Mouse (Mus musculus): ENCODE measurements around the gene Zfp46. TPM values are rescaled to one million over a fixed set of nuclear protein-coding genes. Genes with fewer than 3 reads are reported as not detected.
A peak's percentile ranks its signal among the peaks of the same experiment; 100 is the strongest.

Zfp46 gene
- polyA plus RNA-seq, 1 experiment = 26.3 TPM

DNA sequence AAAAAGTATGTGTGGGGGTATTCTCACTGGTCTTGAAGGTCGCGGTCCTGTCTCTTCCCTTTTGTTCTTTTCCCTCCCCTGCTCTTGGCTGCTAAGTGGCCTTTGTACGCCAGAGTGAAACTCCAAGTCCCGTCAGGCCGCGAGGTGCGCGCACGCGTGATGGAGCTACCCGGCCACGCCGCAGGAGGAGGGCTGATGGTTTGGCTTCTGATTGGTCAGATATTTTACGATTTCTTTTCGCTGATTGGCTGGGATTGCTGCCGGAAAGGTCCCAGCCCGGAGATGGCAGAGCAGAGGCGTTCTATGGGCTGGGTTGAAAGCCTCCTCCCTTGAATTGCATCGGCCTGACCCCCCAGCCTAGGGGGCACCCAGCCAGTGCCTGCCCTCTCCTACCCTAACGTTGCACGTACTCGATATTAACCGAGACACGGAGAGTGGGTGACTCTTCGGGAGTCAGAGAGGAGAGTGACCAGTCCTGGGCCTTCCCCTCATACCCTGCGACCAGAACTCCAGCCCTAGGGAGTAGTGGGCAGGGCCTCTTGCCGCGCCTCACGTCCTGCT lies 1.4 kb downstream of the Zfp46 start:
- H3K4me3 ChIP-seq (replicated peaks; ENCODE audit: insufficient read depth, low read depth, low read length) = peak overlapping the region; percentile 92
- H3K4me1 ChIP-seq (ENCODE audit: control insufficient read depth, insufficient read depth, low read length) = peaks cover 3% of the 10 kb centered on the region; the same call in 1 of the 2 replicates
- H3K27ac ChIP-seq (ENCODE audit: insufficient read depth, low read length) = no peak overlapping the region; the same call in 1 of the 2 replicates
- under 1% methylated on average over 29 of the region's 29 CpGs for WGBS
- peak; percentile 52; the same call in 1 of the 2 replicates for TF ChIP-seq POLR2A (IDR thresholded peaks at IDR 0.05; ENCODE audit: borderline replicate concordance, insufficient read depth, low read length)
- TF ChIP-seq CTCF (IDR thresholded peaks at IDR 0.05; ENCODE audit: borderline replicate concordance, insufficient read depth, low read depth, low read length) = no peak
- no peaks in the 10 kb centered on the region for H3K27me3 ChIP-seq (ENCODE audit: control insufficient read depth, insufficient read depth, low read length)
- DNase-seq = peak; percentile 96 to 98

DNA sequence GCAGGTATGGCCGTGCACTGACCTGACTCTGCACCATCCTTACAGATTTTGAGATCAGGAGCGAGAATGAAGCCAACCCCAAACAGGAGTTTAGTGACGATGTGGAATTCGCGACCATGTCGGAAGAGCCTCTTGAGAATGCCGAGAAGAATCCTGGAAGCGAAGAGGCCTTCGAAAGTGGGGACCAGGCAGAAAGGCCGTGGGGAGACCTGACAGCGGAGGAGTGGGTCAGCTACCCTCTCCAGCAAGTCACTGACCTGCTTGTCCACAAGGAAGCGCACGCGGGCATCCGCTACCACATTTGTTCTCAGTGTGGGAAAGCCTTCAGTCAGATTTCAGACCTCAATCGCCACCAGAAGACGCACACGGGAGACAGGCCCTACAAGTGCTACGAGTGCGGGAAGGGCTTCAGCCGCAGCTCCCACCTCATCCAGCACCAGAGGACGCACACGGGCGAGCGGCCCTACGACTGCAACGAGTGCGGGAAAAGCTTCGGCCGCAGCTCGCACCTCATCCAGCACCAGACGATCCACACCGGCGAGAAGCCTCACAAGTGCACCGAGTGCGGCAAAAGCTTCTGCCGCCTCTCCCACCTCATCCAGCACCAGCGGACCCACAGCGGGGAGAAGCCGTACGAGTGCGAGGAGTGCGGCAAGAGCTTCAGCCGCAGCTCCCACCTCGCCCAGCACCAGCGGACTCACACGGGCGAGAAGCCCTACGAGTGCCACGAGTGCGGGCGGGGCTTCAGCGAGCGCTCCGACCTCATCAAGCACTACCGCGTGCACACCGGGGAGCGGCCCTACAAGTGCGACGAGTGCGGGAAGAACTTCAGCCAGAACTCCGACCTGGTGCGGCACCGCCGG lies 5.7 kb downstream of the Zfp46 start:
- no peak for DNase-seq
- TF ChIP-seq CTCF (IDR thresholded peaks at IDR 0.05; ENCODE audit: borderline replicate concordance, insufficient read depth, low read depth, low read length) (no peak), POLR2A (IDR thresholded peaks at IDR 0.05; ENCODE audit: borderline replicate concordance, insufficient read depth, low read length) (no peak)
- 61% methylated on average over 66 of the region's 66 CpGs for WGBS

DNA sequence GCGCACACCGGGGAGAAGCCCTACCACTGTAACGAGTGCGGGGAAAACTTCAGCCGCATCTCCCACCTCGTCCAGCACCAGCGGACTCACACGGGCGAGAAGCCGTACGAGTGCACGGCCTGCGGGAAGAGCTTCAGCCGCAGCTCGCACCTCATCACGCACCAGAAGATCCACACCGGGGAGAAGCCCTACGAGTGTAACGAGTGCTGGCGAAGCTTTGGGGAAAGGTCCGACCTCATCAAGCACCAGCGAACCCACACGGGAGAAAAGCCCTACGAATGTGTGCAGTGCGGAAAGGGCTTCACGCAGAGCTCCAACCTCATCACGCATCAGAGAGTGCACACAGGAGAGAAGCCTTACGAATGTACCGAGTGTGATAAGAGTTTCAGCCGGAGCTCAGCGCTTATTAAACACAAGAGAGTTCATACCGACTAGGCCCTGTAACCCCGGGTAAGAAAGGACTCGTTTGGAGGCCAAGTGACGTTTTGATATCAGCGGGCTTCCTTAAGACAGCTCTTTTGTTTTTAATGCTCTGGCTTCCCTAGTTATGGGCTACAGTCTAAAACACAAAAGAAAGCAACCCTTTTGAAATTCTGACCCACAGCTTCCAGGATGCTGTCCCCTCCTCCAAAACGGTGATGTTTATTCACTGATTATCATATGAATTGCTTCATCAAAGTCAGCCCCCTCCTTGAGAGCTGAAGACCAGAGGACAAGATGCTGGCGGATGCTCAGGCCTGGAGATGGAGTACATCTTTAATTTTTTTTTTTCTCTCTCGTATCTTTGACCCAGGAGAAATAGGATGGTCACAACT lies 6.5 kb downstream of the Zfp46 start:
- TF ChIP-seq CTCF (IDR thresholded peaks at IDR 0.05; ENCODE audit: borderline replicate concordance, insufficient read depth, low read depth, low read length) (no peak), POLR2A (IDR thresholded peaks at IDR 0.05; ENCODE audit: borderline replicate concordance, insufficient read depth, low read length) (no peak)
- no peak overlapping the region for H3K4me3 ChIP-seq (replicated peaks; ENCODE audit: insufficient read depth, low read depth, low read length)

More for the DNA sequence above, 5.7 kb downstream of the Zfp46 start:
- no peaks in the 10 kb centered on the region for H3K27me3 ChIP-seq (ENCODE audit: control insufficient read depth, insufficient read depth, low read length)
- H3K27ac ChIP-seq (ENCODE audit: insufficient read depth, low read length) = no peak overlapping the region
- peaks cover 3% of the 10 kb centered on the region; the same call in 1 of the 2 replicates for H3K4me1 ChIP-seq (ENCODE audit: control insufficient read depth, insufficient read depth, low read length)
- no peak overlapping the region for H3K4me3 ChIP-seq (replicated peaks; ENCODE audit: insufficient read depth, low read depth, low read length)

DNA sequence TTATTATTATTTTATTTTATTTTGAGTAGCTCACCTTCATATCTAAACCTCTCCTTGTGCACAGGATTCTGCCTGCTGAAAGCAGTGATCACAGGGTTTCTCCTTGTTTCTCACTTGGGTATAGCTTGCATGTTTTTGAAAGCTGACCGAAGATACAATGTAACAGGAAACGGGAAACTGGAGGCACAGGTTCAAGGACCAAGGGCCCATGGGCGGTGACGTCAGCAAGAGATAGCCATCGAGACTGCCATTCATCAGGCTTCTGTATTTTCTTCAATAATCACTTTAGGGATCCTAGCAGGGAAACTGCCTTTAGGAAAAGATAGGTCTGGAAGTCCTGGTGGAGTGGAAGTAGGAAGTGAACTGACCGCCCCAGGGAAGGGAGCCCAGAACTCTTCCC lies 7.2 kb downstream of the Zfp46 start:
- no peak for DNase-seq
- Histone ChIP-seq H3K27me3 (ENCODE audit: control insufficient read depth, insufficient read depth, low read length) (no peaks in the 10 kb centered on the region), H3K4me3 (replicated peaks; ENCODE audit: insufficient read depth, low read depth, low read length) (no peak overlapping the region), H3K27ac (ENCODE audit: insufficient read depth, low read length) (no peak overlapping the region), H3K4me1 (ENCODE audit: control insufficient read depth, insufficient read depth, low read length) (peaks cover 1% of the 10 kb centered on the region; the same call in 1 of the 2 replicates)
- TF ChIP-seq POLR2A (IDR thresholded peaks at IDR 0.05; ENCODE audit: borderline replicate concordance, insufficient read depth, low read length) (no peak), CTCF (IDR thresholded peaks at IDR 0.05; ENCODE audit: borderline replicate concordance, insufficient read depth, low read depth, low read length) (no peak)
- WGBS = 90% methylated on average over 6 of the region's 6 CpGs

More for the DNA sequence above, 6.5 kb downstream of the Zfp46 start:
- DNase-seq = no peak
- WGBS = 59% methylated on average over 39 of the region's 39 CpGs
- no peak overlapping the region for H3K27ac ChIP-seq (ENCODE audit: insufficient read depth, low read length)
- H3K4me1 ChIP-seq (ENCODE audit: control insufficient read depth, insufficient read depth, low read length) = peaks cover 3% of the 10 kb centered on the region; the same call in 1 of the 2 replicates
- no peaks in the 10 kb centered on the region for H3K27me3 ChIP-seq (ENCODE audit: control insufficient read depth, insufficient read depth, low read length)

DNA sequence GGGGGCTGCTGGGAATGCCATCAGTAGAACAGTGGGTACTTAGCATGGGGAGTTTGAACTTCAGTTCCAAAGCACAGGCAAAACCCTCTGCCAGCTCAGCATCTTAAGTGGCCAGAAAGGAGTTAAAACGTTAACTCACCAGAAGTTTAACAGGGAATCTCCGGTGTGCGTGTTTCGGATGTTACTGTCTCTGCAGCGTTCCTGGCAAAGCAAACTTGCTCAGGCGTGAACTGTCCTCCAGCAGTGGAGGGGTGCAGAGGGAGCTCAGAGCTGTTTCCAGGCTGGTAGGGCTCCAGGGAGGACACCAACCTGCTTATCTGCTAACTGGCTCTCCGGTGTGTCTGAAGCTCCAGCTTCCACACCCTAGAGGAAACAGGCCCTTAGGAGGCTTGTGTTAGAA lies 11.5 kb downstream of the Zfp46 start:
- no peak for TF ChIP-seq POLR2A (IDR thresholded peaks at IDR 0.05; ENCODE audit: borderline replicate concordance, insufficient read depth, low read length)
- no peak for TF ChIP-seq CTCF (IDR thresholded peaks at IDR 0.05; ENCODE audit: borderline replicate concordance, insufficient read depth, low read depth, low read length)
- no peak for DNase-seq
- no peaks in the 10 kb centered on the region for H3K4me1 ChIP-seq (ENCODE audit: control insufficient read depth, insufficient read depth, low read length)
- WGBS = 46% methylated on average over 7 of the region's 7 CpGs
- H3K27me3 ChIP-seq (ENCODE audit: control insufficient read depth, insufficient read depth, low read length) = no peaks in the 10 kb centered on the region
- no peak overlapping the region for H3K4me3 ChIP-seq (replicated peaks; ENCODE audit: insufficient read depth, low read depth, low read length)
- H3K27ac ChIP-seq (ENCODE audit: insufficient read depth, low read length) = no peak overlapping the region

DNA sequence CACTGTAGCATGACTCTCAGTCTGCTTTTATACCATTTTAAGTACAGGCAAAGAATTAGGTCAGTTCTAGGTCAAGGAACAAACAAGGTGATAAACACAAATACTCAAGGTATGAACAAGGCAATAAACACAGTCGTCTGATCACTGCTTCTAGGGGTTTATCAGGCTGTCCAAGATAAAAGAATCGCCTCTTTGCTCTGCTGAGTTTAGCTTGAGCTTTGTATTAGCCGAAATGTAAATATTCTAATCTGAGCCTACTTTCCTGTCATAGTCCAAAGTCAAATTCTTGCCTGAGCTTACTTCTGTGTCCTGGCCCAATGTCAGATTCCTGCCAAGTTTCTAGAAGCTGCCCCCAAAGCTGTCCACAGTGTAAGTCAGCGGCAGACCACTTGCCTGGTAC lies 18.0 kb downstream of the Zfp46 start:
- DNase-seq = no peak
- no peaks in the 10 kb centered on the region for H3K4me1 ChIP-seq (ENCODE audit: control insufficient read depth, insufficient read depth, low read length)
- H3K4me3 ChIP-seq (replicated peaks; ENCODE audit: insufficient read depth, low read depth, low read length) = no peak overlapping the region
- 83% methylated on average over 4 of the region's 4 CpGs for WGBS
- TF ChIP-seq POLR2A (IDR thresholded peaks at IDR 0.05; ENCODE audit: borderline replicate concordance, insufficient read depth, low read length) (no peak), CTCF (IDR thresholded peaks at IDR 0.05; ENCODE audit: borderline replicate concordance, insufficient read depth, low read depth, low read length) (no peak)
- H3K27ac ChIP-seq (ENCODE audit: insufficient read depth, low read length) = no peak overlapping the region
- H3K27me3 ChIP-seq (ENCODE audit: control insufficient read depth, insufficient read depth, low read length) = no peaks in the 10 kb centered on the region

DNA sequence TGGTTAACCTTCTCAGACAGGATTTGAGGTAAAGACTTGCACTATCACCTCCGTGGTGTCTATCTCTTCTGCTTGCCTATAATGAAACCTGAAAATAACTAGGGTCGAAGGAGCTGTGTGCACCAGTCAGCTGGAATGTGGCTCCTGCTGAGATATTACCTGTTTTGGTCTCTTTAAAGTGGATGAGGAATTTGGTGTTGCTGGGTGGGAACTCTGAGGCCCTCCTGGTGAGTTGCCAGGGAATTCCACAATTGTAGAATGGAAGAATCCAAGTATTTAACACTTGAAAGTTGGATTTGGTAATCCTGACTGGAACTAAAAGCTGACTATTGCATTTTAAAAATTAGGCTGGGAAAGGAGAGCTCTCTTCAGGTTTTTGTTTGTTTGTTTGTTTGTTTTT lies 19.7 kb downstream of the Zfp46 start:
- Histone ChIP-seq H3K27ac (ENCODE audit: insufficient read depth, low read length) (no peak overlapping the region), H3K4me3 (replicated peaks; ENCODE audit: insufficient read depth, low read depth, low read length) (no peak overlapping the region), H3K27me3 (ENCODE audit: control insufficient read depth, insufficient read depth, low read length) (no peaks in the 10 kb centered on the region), H3K4me1 (ENCODE audit: control insufficient read depth, insufficient read depth, low read length) (no peaks in the 10 kb centered on the region)
- DNase-seq = no peak
- TF ChIP-seq CTCF (IDR thresholded peaks at IDR 0.05; ENCODE audit: borderline replicate concordance, insufficient read depth, low read depth, low read length) (no peak), POLR2A (IDR thresholded peaks at IDR 0.05; ENCODE audit: borderline replicate concordance, insufficient read depth, low read length) (no peak)
- 50% methylated on average over 2 of the region's 2 CpGs for WGBS

All from cerebellum, adult 2 months (tissue).